Mouse (Mus musculus) adrenal gland, postnatal 14 days (tissue): ENCODE measurements at regions not wholly inside any gene's neighbourhood (a gene's known extent, or its start where the extent isn't known, plus 50 kb on each side); places are given as distances from the start of the nearest gene placed in this dataset.

Experiments
- DNase-seq: peaks from one replicate; pipeline ENCODE4 v3.0.0; 2021; ENCODE audit warnings: mixed read lengths

DNA sequence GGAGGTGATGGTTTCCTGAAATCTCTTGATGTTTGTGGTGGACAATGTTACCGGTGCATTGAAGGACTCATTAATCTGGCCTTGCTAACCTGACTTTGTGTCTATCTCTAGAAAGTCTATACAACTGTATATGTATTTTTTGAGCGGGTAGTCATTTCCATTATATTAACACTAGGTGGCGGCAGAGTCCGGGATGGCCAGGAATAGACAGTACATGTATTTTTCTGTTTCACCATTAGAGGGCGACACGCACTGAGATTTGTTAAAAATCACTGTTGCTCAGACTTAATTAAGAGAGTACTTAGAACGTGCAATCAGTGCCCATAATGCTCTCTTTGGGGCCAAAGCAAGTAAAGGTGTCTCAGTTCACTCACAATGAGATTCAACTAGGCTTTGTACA, 146.1 kb upstream of the Il1rapl2 start:
- DNase-seq: peak; percentile 32
